Mouse (Mus musculus) stomach, embryonic 16.5 days (tissue): ENCODE data around the gene Tmem132b. TPM values are rescaled to one million over a fixed set of nuclear protein-coding genes. Genes with fewer than 3 reads are reported as not detected.

Experiments used
- ATAC-seq: fragments of 200-750 bp; cut with Nextera tagmentation; 2 replicates; pipeline ENCODE4 v1.8.0; 2017; ENCODE audit warnings: moderate number of reproducible peaks, moderate TSS enrichment; ENCODE audit not compliant: insufficient read depth, low FRiP score
- H3K27ac ChIP-seq: fragments of 300-500 bp; sonication (generic); 2 replicates; pipeline ENCODE4 v1.5.1; 2014; ENCODE audit warnings: low read length
- H3K27me3 ChIP-seq: fragments of 300-500 bp; sonication (generic); 2 replicates; pipeline ENCODE4 v1.6.1; 2014; ENCODE audit warnings: low read length, control low read depth, mixed read lengths; ENCODE audit not compliant: control insufficient read depth, insufficient read depth
- H3K36me3 ChIP-seq: fragments of 300-500 bp; sonication (generic); 2 replicates; pipeline ENCODE4 v1.6.1; 2014; ENCODE audit warnings: low read length; ENCODE audit not compliant: control insufficient read depth, insufficient read depth
- H3K4me1 ChIP-seq: fragments of 300-500 bp; sonication (generic); 2 replicates; pipeline ENCODE4 v1.6.1; 2014; ENCODE audit warnings: low read length, control low read depth, mixed read lengths; ENCODE audit not compliant: control insufficient read depth, insufficient read depth
- H3K4me2 ChIP-seq: fragments of 300-500 bp; sonication (generic); 2 replicates; pipeline ENCODE4 v1.6.1; 2014; ENCODE audit warnings: low read depth, low read length, mixed read lengths
- H3K4me3 ChIP-seq: fragments of 300-500 bp; sonication (generic); replicated peaks from 2 replicates; pipeline ENCODE4 v1.5.1; 2014; ENCODE audit warnings: mild to moderate bottlenecking, low read length
- H3K9ac ChIP-seq: fragments of 300-500 bp; sonication (generic); 2 replicates; pipeline ENCODE4 v1.6.1; 2014; ENCODE audit warnings: low read length
- H3K9me3 ChIP-seq: fragments of 300-500 bp; sonication (generic); replicated peaks from 2 replicates; pipeline ENCODE4 v1.6.1; 2016; ENCODE audit warnings: low read length, control low read depth; ENCODE audit not compliant: control insufficient read depth
- WGBS: fragments of 180-500 bp; shearing (Covaris S2); extraction: QIAGEN DNeasy Blood & Tissue Kit; methylation state at CpG from one replicate; pipeline ENCODE4 v1.1.7; 2014; 5-methylcytosine and 5-hydroxymethylcytosine counted together
- polyA plus RNA-seq: library from polyadenylated mRNA; unstranded; fragments of >200 nt; fragmentation: Nextera tagmentation; extraction: Ambion mirVana; gene quantifications from 2 replicates; pipeline ENCODE4 v1.2.1, GENCODE M21; 2015

The Tmem132b gene
- polyA plus RNA-seq, 1 experiment from 2014 or later = 0.26 TPM

- no peaks in the 10 kb centered on the region for H3K27me3 ChIP-seq
- no peaks in the 10 kb centered on the region for H3K4me1 ChIP-seq
- H3K4me3 ChIP-seq = no peak overlapping the region
- H3K9ac ChIP-seq = no peak overlapping the region
- no peaks in the 10 kb centered on the region for H3K9me3 ChIP-seq
- H3K4me2 ChIP-seq = no peak overlapping the region
- no peak for ATAC-seq
- H3K36me3 ChIP-seq = no peaks in the 10 kb centered on the region
- no peak overlapping the region for H3K27ac ChIP-seq
- 79% methylated on average over 13 of the region's 13 CpGs for WGBS
Measured at GRCm38 (mm10) chr5:125578661-125579060, 47.1 kb downstream of the Tmem132b start.

GRCm38 (mm10) chr5:125579153-125579552 is 47.6 kb downstream of the Tmem132b start:
- no peak overlapping the region for H3K27ac ChIP-seq
- no peaks in the 10 kb centered on the region for H3K27me3 ChIP-seq
- H3K4me1 ChIP-seq = no peaks in the 10 kb centered on the region
- H3K4me3 ChIP-seq = no peak overlapping the region
- no peak overlapping the region for H3K9ac ChIP-seq
- no peak overlapping the region for H3K4me2 ChIP-seq
- H3K36me3 ChIP-seq = no peaks in the 10 kb centered on the region
- no peak for ATAC-seq
- 49% methylated on average over 4 of the region's 4 CpGs for WGBS
- H3K9me3 ChIP-seq = no peaks in the 10 kb centered on the region

GRCm38 (mm10) chr5:125583298-125583697 is 51.7 kb downstream of the Tmem132b start:
- no peak for ATAC-seq
- no peaks in the 10 kb centered on the region for H3K4me1 ChIP-seq
- H3K36me3 ChIP-seq = no peaks in the 10 kb centered on the region
- no peak overlapping the region for H3K4me3 ChIP-seq
- no peak overlapping the region for H3K27ac ChIP-seq
- H3K9ac ChIP-seq = no peak overlapping the region
- H3K9me3 ChIP-seq = no peaks in the 10 kb centered on the region
- no peak overlapping the region for H3K4me2 ChIP-seq
- H3K27me3 ChIP-seq = no peaks in the 10 kb centered on the region
- 75% methylated on average over 2 of the region's 2 CpGs for WGBS

- no peak overlapping the region for H3K4me2 ChIP-seq
- H3K27ac ChIP-seq = no peak overlapping the region
- H3K36me3 ChIP-seq = no peaks in the 10 kb centered on the region
- H3K9ac ChIP-seq = no peak overlapping the region
- H3K4me3 ChIP-seq = no peak overlapping the region
- no peak for ATAC-seq
- no peaks in the 10 kb centered on the region for H3K4me1 ChIP-seq
- H3K27me3 ChIP-seq = no peaks in the 10 kb centered on the region
- H3K9me3 ChIP-seq = no peaks in the 10 kb centered on the region
- 53% methylated on average over 8 of the region's 8 CpGs for WGBS
Measured at GRCm38 (mm10) chr5:125583836-125584235, 52.3 kb downstream of the Tmem132b start.

GRCm38 (mm10) chr5:125585211-125585610 is 53.6 kb downstream of the Tmem132b start:
- Histone ChIP-seq H3K4me1 (peaks cover 8% of the 10 kb centered on the region), H3K9ac (no peak overlapping the region), H3K27me3 (no peaks in the 10 kb centered on the region), H3K27ac (no peak overlapping the region), H3K9me3 (no peaks in the 10 kb centered on the region), H3K36me3 (no peaks in the 10 kb centered on the region), H3K4me3 (no peak overlapping the region), H3K4me2 (no peak overlapping the region)
- no peak for ATAC-seq
- WGBS = 79% methylated on average over 5 of the region's 5 CpGs

- WGBS = 51% methylated on average over 7 of the region's 7 CpGs
- no peaks in the 10 kb centered on the region for H3K27me3 ChIP-seq
- ATAC-seq = no peak
- no peaks in the 10 kb centered on the region for H3K36me3 ChIP-seq
- no peak overlapping the region for H3K9ac ChIP-seq
- no peak overlapping the region for H3K4me2 ChIP-seq
- H3K4me3 ChIP-seq = no peak overlapping the region
- H3K27ac ChIP-seq = no peak overlapping the region
- no peaks in the 10 kb centered on the region for H3K9me3 ChIP-seq
- H3K4me1 ChIP-seq = peaks cover 8% of the 10 kb centered on the region
Measured at GRCm38 (mm10) chr5:125588203-125588602, 56.6 kb downstream of the Tmem132b start.

- H3K27ac ChIP-seq = no peak overlapping the region
- peak overlapping the region; percentile 30 for H3K9ac ChIP-seq
- ATAC-seq = no peak
- no peaks in the 10 kb centered on the region for H3K9me3 ChIP-seq
- H3K4me3 ChIP-seq = peak overlapping the region; percentile 22
- H3K4me1 ChIP-seq = peaks cover 8% of the 10 kb centered on the region
- H3K4me2 ChIP-seq = peak overlapping the region; percentile 47
- 5% methylated on average over 18 of the region's 18 CpGs for WGBS
- H3K36me3 ChIP-seq = no peaks in the 10 kb centered on the region
- no peaks in the 10 kb centered on the region for H3K27me3 ChIP-seq
Measured at GRCm38 (mm10) chr5:125588876-125589667, 57.5 kb downstream of the Tmem132b start.

- 75% methylated on average over 10 of the region's 10 CpGs for WGBS
- H3K4me1 ChIP-seq = no peaks in the 10 kb centered on the region
- no peaks in the 10 kb centered on the region for H3K9me3 ChIP-seq
- H3K27me3 ChIP-seq = no peaks in the 10 kb centered on the region
- no peak overlapping the region for H3K4me3 ChIP-seq
- no peak overlapping the region for H3K27ac ChIP-seq
- no peaks in the 10 kb centered on the region for H3K36me3 ChIP-seq
- H3K4me2 ChIP-seq = no peak overlapping the region
- ATAC-seq = no peak
- H3K9ac ChIP-seq = no peak overlapping the region
Measured at GRCm38 (mm10) chr5:125598056-125598455, 66.5 kb downstream of the Tmem132b start.

GRCm38 (mm10) chr5:125607146-125607545 is 75.6 kb downstream of the Tmem132b start:
- ATAC-seq = no peak
- Histone ChIP-seq H3K36me3 (no peaks in the 10 kb centered on the region), H3K4me1 (no peaks in the 10 kb centered on the region), H3K27ac (no peak overlapping the region), H3K27me3 (no peaks in the 10 kb centered on the region), H3K9ac (no peak overlapping the region), H3K4me3 (no peak overlapping the region), H3K9me3 (peaks cover 6% of the 10 kb centered on the region; the same call in 1 of the 2 replicates), H3K4me2 (no peak overlapping the region)
- WGBS = 76% methylated on average over 12 of the region's 12 CpGs
